Mouse (Mus musculus) hindbrain, postnatal 0 days (tissue): Measurements from ENCODE around the gene Tmem97. TPM values are rescaled to one million over a fixed set of nuclear protein-coding genes. Genes with fewer than 3 reads are reported as not detected.
A peak's percentile ranks its signal among the peaks of the same experiment; 100 is the strongest.
"Not testable (repeated sequence)": the region's sequence is repeated elsewhere in the genome, so short reads cannot be mapped to it uniquely, and the experiment has no call there.

Source experiments
- ATAC-seq: fragments of 200-750 bp; cut with Nextera tagmentation; 2 replicates; pipeline ENCODE4 v1.8.0; 2017; ENCODE audit warnings: mild to moderate bottlenecking, moderate TSS enrichment, moderate library complexity
- DNase-seq: peaks from one replicate; pipeline ENCODE4 v3.0.0-alpha.2; 2015; ENCODE audit warnings: low spot score
- H3K27ac ChIP-seq: fragments of 300-500 bp; sonication (generic); 2 replicates; pipeline ENCODE4 v1.5.1; 2014; ENCODE audit warnings: mild to moderate bottlenecking
- H3K27me3 ChIP-seq: fragments of 300-500 bp; sonication (generic); 2 replicates; pipeline ENCODE4 v1.6.1; 2014; ENCODE audit warnings: low read length, mixed read lengths; ENCODE audit not compliant: insufficient read depth
- H3K36me3 ChIP-seq: fragments of 300-500 bp; sonication (generic); 2 replicates; pipeline ENCODE4 v1.6.1; 2014; ENCODE audit warnings: low read length, mixed read lengths; ENCODE audit not compliant: insufficient read depth
- H3K4me1 ChIP-seq: fragments of 300-500 bp; sonication (generic); 2 replicates; pipeline ENCODE4 v1.6.1; 2014; ENCODE audit warnings: antibody characterized with exemption, low read length, mixed read lengths; ENCODE audit not compliant: insufficient read depth
- H3K4me2 ChIP-seq: fragments of 300-500 bp; sonication (generic); 2 replicates; pipeline ENCODE4 v1.6.1; 2014; ENCODE audit warnings: low read depth, mild to moderate bottlenecking, low read length, moderate library complexity, mixed read lengths
- H3K4me3 ChIP-seq: fragments of 300-500 bp; sonication (generic); 2 replicates; pipeline ENCODE4 v1.5.1; 2014; ENCODE audit warnings: low read length
- H3K9ac ChIP-seq: fragments of 300-500 bp; sonication (generic); replicated peaks from 2 replicates; pipeline ENCODE4 v1.6.1; 2014; ENCODE audit warnings: mild to moderate bottlenecking, low read length, moderate library complexity, mixed read lengths
- H3K9me3 ChIP-seq: fragments of 300-500 bp; sonication (generic); 2 replicates; pipeline ENCODE4 v1.6.1; 2016; ENCODE audit warnings: low read length, mixed read lengths
- CTCF ChIP-seq: IDR thresholded peaks from 2 replicates; pipeline ENCODE4 v1.5.1; 2016; ENCODE audit warnings: antibody characterized with exemption, control low read depth, low read depth
- WGBS: fragments of 180-500 bp; shearing (Covaris S2); extraction: QIAGEN DNeasy Blood & Tissue Kit; methylation state at CpG from one replicate; pipeline ENCODE4 v1.1.7; 2014; 5-methylcytosine and 5-hydroxymethylcytosine counted together
- polyA plus RNA-seq: library from polyadenylated mRNA; unstranded; fragments of >200 nt; fragmentation: Nextera tagmentation; extraction: Ambion mirVana; gene quantifications from 2 replicates; pipeline ENCODE4 v1.2.1, GENCODE M21; 2015
- total RNA-seq: library from RNA; depleted of rRNA; stranded (reverse); fragments of >200 nt; gene quantifications from 2 replicates; pipeline ENCODE4 v1.2.3, GENCODE M21; 2014

Gene Tmem97
- total and polyA plus RNA-seq, 2 experiments from 2014 or later = 39.0 to 42.8 TPM

DNA sequence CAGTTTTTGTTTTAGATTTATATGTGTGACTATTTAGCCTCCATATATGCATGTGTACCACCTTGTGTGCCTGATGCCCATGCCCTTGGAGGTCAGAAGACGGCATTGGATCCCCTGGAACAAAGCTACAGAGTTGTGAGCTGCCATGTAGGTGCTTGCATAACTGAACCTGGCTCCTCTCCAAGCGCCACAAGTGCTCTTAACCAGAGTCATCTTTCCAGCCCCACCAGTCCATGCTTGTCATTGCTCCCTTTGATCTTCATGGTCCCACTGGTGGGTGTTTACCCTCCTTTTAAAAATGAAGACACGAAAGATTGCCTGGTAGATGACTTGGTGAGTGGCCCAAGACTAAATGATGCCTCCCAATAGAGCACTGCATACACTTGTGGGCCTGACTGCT is 10.2 kb downstream of the Tmem97 start:
- Histone ChIP-seq H3K9me3 (no peaks in the 10 kb centered on the region), H3K27me3 (no peaks in the 10 kb centered on the region), H3K27ac (no peak overlapping the region), H3K9ac (no peak overlapping the region), H3K4me1 (peaks cover 14% of the 10 kb centered on the region; the same call in 1 of the 2 replicates), H3K36me3 (peaks cover 16% of the 10 kb centered on the region; the same call in 1 of the 2 replicates), H3K4me3 (no peak overlapping the region), H3K4me2 (no peak overlapping the region)
- 89% methylated on average over 3 of the region's 3 CpGs for WGBS
- ATAC-seq (no peak), DNase-seq (no peak)
- no peak for TF ChIP-seq CTCF

- TF ChIP-seq CTCF = no peak
- no peaks in the 10 kb centered on the region for H3K9me3 ChIP-seq
- peak overlapping the region; percentile 86 for H3K27ac ChIP-seq
- H3K4me1 ChIP-seq = peaks cover 21% of the 10 kb centered on the region; the same call in 1 of the 2 replicates
- 2% methylated on average over 14 of the region's 14 CpGs for WGBS
- H3K4me2 ChIP-seq = peak overlapping the region; percentile 86
- peak overlapping the region; percentile 75 for H3K9ac ChIP-seq
- H3K27me3 ChIP-seq = no peaks in the 10 kb centered on the region
- peak overlapping the region; percentile 81 for H3K4me3 ChIP-seq
- no peak for DNase-seq
- peaks cover 16% of the 10 kb centered on the region; the same call in 1 of the 2 replicates for H3K36me3 ChIP-seq
- ATAC-seq = 0 out of 2 replicates have a peak, but pooled peaks have one; percentile 0
These were observed 13.9 kb downstream of the Tmem97 start for GRCm38 (mm10) chr11:78536690-78537084.

GRCm38 (mm10) chr11:78536080-78536689 is 14.4 kb downstream of the Tmem97 start, which contains the start of the genes Tnfaip1 and Ift20:
Gene Tnfaip1, minus strand, starts transcription at chr11:78536332.
Gene Ift20, plus strand, starts transcription at chr11:78536361.
- peak within 1 kb of the TSS; percentile 75 for H3K9ac ChIP-seq
- peak; percentile 99 for DNase-seq
- under 1% methylated on average over 52 of the region's 52 CpGs for WGBS

DNA sequence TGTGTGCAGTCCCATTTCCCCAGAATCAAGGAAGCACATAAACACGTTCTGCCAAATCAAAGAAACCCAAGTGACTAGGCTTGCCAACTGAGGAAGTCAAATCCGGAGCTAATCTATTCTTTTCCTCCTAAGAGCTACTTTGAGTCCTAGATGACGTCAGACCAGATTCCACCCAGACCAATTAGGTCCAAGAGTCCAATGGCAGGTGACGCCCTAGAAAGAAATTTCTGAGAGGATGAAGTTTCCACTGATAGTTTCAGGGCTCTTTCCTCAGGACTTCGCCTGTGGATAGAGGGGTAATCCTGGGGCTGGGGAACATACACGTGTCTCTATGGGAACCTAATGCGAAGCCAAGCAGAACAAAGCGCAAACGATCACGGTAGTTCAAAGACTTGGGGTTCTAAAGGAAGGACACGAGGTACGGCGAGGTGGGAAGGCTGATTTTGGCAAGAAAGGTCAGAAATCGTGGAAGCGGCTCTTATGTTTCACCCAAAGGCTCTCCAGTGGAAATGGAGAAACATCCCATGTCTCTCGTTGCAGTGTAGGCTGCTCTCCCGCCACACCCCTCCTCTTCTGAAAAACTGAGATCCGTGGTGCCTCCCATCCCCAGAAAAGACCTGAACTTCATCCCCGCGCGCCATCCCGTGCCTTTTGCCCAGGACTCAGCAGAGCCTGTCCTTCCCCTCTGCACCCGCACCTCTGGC is 15.0 kb downstream of the Tmem97 start:
- peak overlapping the region; percentile 88 for H3K4me2 ChIP-seq

More at GRCm38 (mm10) chr11:78536080-78536689, 14.4 kb downstream of the Tmem97 start, which contains the start of the genes Tnfaip1 and Ift20:
- no peaks in the 10 kb centered on the region for H3K27me3 ChIP-seq
- H3K36me3 ChIP-seq = peaks cover 13% of the 10 kb centered on the region; the same call in 1 of the 2 replicates
- H3K27ac ChIP-seq = peak within 1 kb of the TSS; percentile 91
- H3K9me3 ChIP-seq = no peaks in the 10 kb centered on the region
- H3K4me1 ChIP-seq = peaks cover 21% of the 10 kb centered on the region; the same call in 1 of the 2 replicates
- TF ChIP-seq CTCF = peak; percentile 31
- H3K4me3 ChIP-seq = peak within 1 kb of the TSS; percentile 81
- ATAC-seq = peak; percentile 98
- H3K4me2 ChIP-seq = peak within 1 kb of the TSS; percentile 88

GRCm38 (mm10) chr11:78534516-78534915 is 16.1 kb downstream of the Tmem97 start:
- Histone ChIP-seq H3K4me2 (peak overlapping the region; percentile 88), H3K9ac (no peak overlapping the region), H3K36me3 (peaks cover 8% of the 10 kb centered on the region), H3K4me3 (peak overlapping the region; percentile 81), H3K4me1 (peaks cover 21% of the 10 kb centered on the region; the same call in 1 of the 2 replicates), H3K27me3 (no peaks in the 10 kb centered on the region), H3K27ac (no peak overlapping the region), H3K9me3 (no peaks in the 10 kb centered on the region)
- peak; percentile 22 for TF ChIP-seq CTCF
- 89% methylated on average over 4 of the region's 4 CpGs for WGBS
- DNase-seq (no peak), ATAC-seq (no peak)

More for the DNA sequence above, 15.0 kb downstream of the Tmem97 start:
- peak overlapping the region; percentile 81 for H3K4me3 ChIP-seq
- H3K9me3 ChIP-seq = no peaks in the 10 kb centered on the region
- peaks cover 12% of the 10 kb centered on the region; the same call in 1 of the 2 replicates for H3K36me3 ChIP-seq
- peak overlapping the region; percentile 91 for H3K27ac ChIP-seq
- DNase-seq (peak; percentile 49), ATAC-seq (peak; percentile 68)
- H3K27me3 ChIP-seq = no peaks in the 10 kb centered on the region
- no peak for TF ChIP-seq CTCF
- WGBS = under 1% methylated on average over 23 of the region's 23 CpGs
- H3K9ac ChIP-seq = peak overlapping the region; percentile 71
- H3K4me1 ChIP-seq = peaks cover 21% of the 10 kb centered on the region; the same call in 1 of the 2 replicates

GRCm38 (mm10) chr11:78531515-78531914 is 19.1 kb downstream of the Tmem97 start:
- WGBS = 85% methylated on average over 9 of the region's 10 CpGs
- not testable (repeated sequence) for H3K9ac ChIP-seq, ATAC-seq, H3K9me3 ChIP-seq, H3K4me2 ChIP-seq, H3K27ac ChIP-seq, H3K4me1 ChIP-seq, H3K4me3 ChIP-seq, DNase-seq, H3K27me3 ChIP-seq
- peaks cover 34% of the 10 kb centered on the region for H3K36me3 ChIP-seq
